Mouse (Mus musculus) C2C12 (cell line): ENCODE data around the gene Dnajc6.

Experiments
- CEBPB ChIP-seq: IDR thresholded peaks from one replicate; pipeline ENCODE4 v1.6.1; 2011; ENCODE audit warnings: low read depth, mild to moderate bottlenecking, control low read depth, moderate library complexity
- CTCF ChIP-seq: IDR thresholded peaks from one replicate; pipeline ENCODE4 v1.5.1; 2011; ENCODE audit not compliant: control insufficient read depth, insufficient read depth, insufficient read length
- FOSL1 ChIP-seq: IDR thresholded peaks from one replicate; pipeline ENCODE4 v1.8.0; 2011; ENCODE audit warnings: mild to moderate bottlenecking, low read length; ENCODE audit not compliant: poor library complexity, insufficient read depth, severe bottlenecking
- MYOD1 ChIP-seq: IDR thresholded peaks from one replicate; pipeline ENCODE4 v1.6.1; 2011; ENCODE audit warnings: low read depth; ENCODE audit not compliant: control insufficient read depth, insufficient read length
- MYOG ChIP-seq: IDR thresholded peaks from one replicate; pipeline ENCODE4 v1.6.1; 2011; ENCODE audit not compliant: control insufficient read depth, insufficient read length; ENCODE audit errors: extremely low read depth
- USF1 ChIP-seq: IDR thresholded peaks from one replicate; pipeline ENCODE4 v1.6.1; 2011; ENCODE audit warnings: low read depth, mild to moderate bottlenecking, control low read depth, moderate library complexity

GRCm38 (mm10) chr4:101654788-101655414 lies 158.5 kb downstream of the Dnajc6 start:
- TF ChIP-seq CTCF, result no peak
- no peak for TF ChIP-seq MYOG
- no peak for TF ChIP-seq MYOD1
- no peak for TF ChIP-seq CEBPB
- no peak for TF ChIP-seq FOSL1
- no peak for TF ChIP-seq USF1
